Mouse (Mus musculus): Measurements from ENCODE around the gene Fam8a1.

- TF ChIP-seq CTCF (IDR thresholded peaks at IDR 0.05; ENCODE audit: low read depth, low read length) (no peak), EP300 (IDR thresholded peaks at IDR 0.05; ENCODE audit: insufficient read depth, low read depth, low read length) (no peak), POLR2A (IDR thresholded peaks at IDR 0.05; ENCODE audit: insufficient read depth, low read length) (no peak)
Measured at GRCm38 (mm10) chr13:46670514-46670913, 1.2 kb downstream of the Fam8a1 start.

All from ES-Bruce4 (cell line).